Mouse (Mus musculus) gastrocnemius, postnatal 14 days (tissue): ENCODE measurements around the gene Mknk2. TPM values are rescaled to one million over a fixed set of nuclear protein-coding genes. Genes with fewer than 3 reads are reported as not detected.
A peak's percentile ranks its signal among the peaks of the same experiment; 100 is the strongest.
"Not testable (repeated sequence)": the region's sequence is repeated elsewhere in the genome, so short reads cannot be mapped to it uniquely, and the experiment has no call there.

Source experiments
- DNase-seq: peaks from one replicate; pipeline ENCODE4 v3.0.0; 2021; ENCODE audit warnings: mixed read lengths
- intact Hi-C: fragments of 180-260 bp; cut with DNase I; formaldehyde crosslinking; loops from one replicate; pipeline ENCODE4 v1.15.1; 2025; ENCODE audit warnings: low total_unique reads
- total RNA-seq, 2 experiments: library from RNA; stranded (reverse); gene quantifications; 2 replicates each; pipeline ENCODE4 v1.2.3; 2021

Gene Mknk2
- total RNA-seq, 2 experiments from 2014 or later, result 167 to 186 TPM

GRCm38 (mm10) chr10:80656863-80657623, 20.9 kb downstream of the Mknk2 start, which contains the start of gene Btbd2:
Gene Btbd2, minus strand, starts transcription at chr10:80657071.
- intact Hi-C loops, result no loop called here
- DNase-seq, result no peak

DNA sequence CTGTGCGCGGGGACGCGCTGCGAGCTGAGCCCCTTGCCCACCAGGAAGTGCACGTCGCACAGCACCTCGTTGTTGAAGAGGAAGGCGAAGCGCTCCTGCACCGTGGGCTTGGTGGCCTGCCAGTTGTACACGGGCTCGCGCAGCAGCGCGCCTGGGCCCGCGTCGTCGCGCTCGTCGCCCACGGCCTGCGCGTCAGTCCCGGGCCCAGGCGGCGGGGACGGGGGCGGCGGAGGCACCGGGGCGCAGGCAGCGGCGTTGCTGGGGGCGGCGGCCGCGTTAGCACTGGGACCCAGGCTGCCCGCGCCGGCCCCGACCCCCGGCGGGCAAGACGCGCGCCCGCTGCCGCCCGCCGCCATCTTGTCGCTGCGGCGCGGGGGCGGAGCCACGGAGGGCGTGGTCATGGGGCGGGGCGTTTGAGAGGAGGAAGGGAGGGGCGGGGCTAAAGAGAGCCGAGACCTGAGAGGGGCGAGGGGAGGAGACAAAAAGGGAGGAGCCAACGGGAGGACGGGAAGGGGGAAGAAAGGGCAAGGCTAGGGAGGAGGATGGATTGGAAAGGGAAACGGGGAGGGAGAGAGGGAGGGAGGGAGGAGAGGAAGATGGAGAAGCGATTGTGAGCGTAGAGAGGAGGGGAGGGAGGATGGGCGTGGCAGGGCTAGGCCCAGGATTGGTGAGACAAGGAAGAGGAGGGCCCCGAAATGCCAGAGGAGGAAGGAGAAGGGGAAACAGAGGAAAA, 21.6 kb downstream of the Mknk2 start:
- intact Hi-C loops, result no loop called here

GRCm38 (mm10) chr10:80655406-80656129, 22.3 kb downstream of the Mknk2 start:
- intact Hi-C loops, result no loop called here
- DNase-seq, result no peak

More for the DNA sequence above, 21.6 kb downstream of the Mknk2 start:
- peak; percentile 98 for DNase-seq

- intact Hi-C loops, result loop anchor here (5.0 kb wide), 1 partner anchor 37 kb away; no protein-coding TSS in a partner anchor
These were observed 23.0 kb downstream of the Mknk2 start for GRCm38 (mm10) chr10:80654866-80655265.

DNA sequence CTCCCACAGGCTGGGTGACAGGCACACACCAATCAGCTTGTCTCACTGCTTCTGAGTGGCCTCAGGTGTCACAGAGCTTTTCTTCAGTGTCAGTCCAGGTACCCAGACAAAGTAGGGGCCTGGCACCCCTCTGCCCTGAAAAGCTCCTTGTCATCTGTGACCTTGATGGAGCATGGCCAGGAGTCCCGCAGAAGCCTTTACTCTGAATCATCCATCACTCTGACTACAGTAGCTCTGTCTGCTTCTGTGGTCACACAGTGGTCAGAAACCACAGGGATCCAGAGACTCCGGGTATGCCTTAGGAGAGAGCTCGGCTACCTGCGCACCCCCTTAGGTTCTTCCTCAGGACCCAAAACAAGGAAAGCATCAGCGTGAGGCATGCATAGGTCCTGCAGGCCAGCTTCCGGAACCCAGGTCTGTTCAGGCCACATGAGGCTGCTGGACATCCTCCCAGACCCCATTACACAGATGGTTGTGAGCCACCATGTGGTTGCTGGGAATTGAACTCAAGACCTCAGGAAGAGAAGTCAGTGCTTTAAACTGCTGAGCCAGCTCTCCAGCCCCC, 24.7 kb downstream of the Mknk2 start:
- intact Hi-C loops, result loop anchor here (5.0 kb wide), 1 partner anchor 39 kb away; no protein-coding TSS in a partner anchor
- DNase-seq, result no peak

More at GRCm38 (mm10) chr10:80654866-80655265, 23.0 kb downstream of the Mknk2 start:
- no peak for DNase-seq

GRCm38 (mm10) chr10:80650392-80650791, 27.5 kb downstream of the Mknk2 start:
- DNase-seq, result no peak
- intact Hi-C loops, result loop anchor here (5.0 kb wide), 1 partner anchor 42 kb away; no protein-coding TSS in a partner anchor

- intact Hi-C loops, result loop anchor here (5.0 kb wide), 1 partner anchor 42 kb away; no protein-coding TSS in a partner anchor
- not testable (repeated sequence) for DNase-seq
These were observed 28.0 kb downstream of the Mknk2 start for GRCm38 (mm10) chr10:80649910-80650309.

DNA sequence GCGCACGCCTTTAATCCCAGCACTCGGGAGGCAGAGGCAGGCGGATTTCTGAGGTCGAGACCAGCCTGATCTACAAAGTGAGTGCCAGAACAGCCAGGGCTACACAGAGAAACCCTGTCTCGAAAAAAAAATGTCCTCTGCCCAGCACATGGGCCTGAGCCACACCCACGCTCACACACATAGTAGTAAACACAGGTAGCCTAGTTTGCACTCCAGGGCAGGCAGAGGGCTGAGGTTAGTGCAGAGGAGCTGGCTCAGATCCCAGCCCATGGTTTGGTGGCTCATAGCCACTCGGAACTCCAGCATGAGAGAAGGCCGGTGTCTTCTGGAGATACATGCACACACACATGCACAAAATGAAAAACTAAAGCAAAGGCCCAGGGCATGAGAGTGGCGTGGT, 31.0 kb downstream of the Mknk2 start:
- intact Hi-C loops, result no loop called here
- no peak for DNase-seq

- intact Hi-C loops, result no loop called here
- DNase-seq, result no peak
These were observed 42.6 kb downstream of the Mknk2 start for GRCm38 (mm10) chr10:80635345-80635744.

DNA sequence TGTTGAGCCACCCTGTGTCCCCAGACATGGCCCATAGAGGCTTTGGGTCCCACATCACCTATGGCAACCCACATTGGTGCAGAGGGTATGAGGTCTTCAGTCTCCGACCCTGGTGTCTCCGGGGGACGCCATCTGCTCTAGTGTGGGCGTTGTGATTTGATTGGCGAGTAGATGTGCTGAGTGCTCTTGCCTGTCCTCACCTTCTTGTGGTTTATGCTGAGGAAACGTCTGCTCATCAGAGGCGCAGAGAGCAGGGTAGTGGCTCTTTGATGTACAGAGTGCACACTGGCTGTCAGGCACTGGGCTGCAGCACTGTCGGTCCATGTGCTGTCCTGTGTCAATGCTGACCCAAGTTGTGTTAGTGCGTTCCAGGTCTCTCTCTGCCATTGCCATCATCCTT, 49.0 kb downstream of the Mknk2 start:
- DNase-seq, result no peak
- intact Hi-C loops, result no loop called here

- DNase-seq, result peak; percentile 63
- intact Hi-C loops, result no loop called here
These were observed 50.2 kb downstream of the Mknk2 start for GRCm38 (mm10) chr10:80627685-80628084.

DNA sequence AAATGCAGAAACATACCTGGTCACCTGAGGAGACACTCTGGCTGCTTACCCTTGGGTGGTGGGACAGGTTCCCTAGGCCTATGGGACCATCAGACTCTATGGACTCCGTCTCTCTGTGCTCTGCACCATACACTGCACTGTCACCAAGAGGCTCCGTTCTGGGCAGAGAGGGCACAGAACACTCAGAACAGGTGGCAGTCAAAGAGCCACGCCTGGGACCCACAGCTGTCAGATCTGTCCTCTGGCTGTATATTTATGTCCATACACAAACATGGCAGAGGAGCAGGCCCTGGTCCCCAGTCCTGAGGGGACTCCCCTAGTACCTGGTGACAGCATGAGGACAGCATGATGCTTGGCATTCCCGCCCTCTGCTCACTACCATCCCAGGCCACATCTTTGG, 52.1 kb downstream of the Mknk2 start:
- DNase-seq, result no peak
- intact Hi-C loops, result no loop called here

- DNase-seq, result peak; percentile 62
- intact Hi-C loops, result no loop called here
These were observed 54.3 kb downstream of the Mknk2 start for GRCm38 (mm10) chr10:80623457-80624191.

DNA sequence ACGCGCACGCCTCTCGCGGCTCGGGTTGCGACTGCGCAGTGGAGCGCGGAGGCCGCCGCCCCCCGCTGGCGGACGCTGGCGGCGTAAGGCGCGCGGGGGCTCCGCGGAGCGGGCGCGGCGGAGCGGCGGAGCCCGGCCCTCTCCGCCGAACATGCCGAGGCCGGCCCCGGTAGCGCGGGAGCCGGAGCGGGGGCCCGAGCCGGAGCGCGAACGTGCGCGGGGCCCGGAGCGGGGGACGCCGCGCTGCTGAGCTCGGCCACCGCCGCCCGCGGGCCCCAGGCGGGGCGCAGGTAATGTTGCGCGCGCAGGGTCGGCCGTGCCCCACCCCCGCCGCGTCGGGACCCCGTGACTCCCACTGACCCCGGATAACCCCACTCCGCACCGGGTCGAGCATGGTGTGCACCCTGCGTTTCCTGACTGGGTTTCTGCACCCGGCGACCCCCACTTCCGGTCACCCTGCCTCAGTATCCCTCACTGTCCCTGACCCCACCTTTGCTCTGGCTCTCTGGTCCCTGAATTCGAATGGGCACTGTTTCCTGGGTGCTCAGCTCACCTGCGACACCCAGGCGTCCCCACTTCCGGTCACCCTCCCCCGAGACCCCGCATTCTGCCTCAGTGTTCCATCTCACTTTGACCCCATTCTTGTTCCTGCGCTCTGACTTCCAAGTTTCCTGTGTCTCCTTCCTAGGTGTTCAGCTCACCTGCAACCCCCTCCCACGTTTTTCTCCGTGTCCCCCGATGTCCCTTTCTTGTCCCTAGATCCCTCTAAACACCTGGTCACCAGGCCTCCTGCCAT, 55.1 kb downstream of the Mknk2 start, which contains the start of gene Csnk1g2:
Csnk1g2 (plus strand) TSS at position 178 of the 796 bp plus-strand sequence.
- intact Hi-C loops, result no loop called here
- DNase-seq, result peak; percentile 65

DNA sequence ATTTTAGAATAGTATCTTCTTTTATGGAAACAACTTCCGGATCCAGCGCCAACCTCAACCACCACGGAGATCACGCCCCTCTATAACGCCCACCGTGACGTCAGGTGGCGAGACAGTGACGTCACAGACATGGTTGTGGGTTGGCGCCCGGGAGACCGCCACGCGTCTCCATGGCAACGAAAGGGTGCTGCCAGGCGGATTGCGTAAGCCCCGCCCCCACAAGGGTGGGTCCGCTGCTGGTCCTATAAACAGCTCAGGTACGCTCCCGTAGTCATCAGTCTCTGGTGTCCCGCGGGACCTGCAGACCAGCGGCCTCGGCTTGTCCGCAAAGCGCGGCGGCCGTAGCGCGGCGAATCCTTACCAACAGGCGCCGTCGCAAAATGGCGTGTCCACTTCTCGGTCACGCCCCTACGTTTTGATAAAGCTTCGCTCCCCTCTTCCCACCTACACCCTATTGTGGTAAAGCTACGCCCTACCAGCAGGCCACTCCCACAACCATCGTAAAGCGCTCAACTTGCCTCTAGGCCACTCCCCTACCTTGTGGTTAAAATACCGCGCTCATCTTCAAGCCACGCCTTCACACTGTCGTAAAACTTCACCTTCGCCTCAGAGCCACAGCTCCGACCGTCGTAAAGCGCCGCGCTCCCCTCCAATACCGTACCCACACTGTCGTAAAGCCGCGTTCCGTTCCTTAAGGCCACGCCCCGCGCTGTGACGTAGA, 55.8 kb downstream of the Mknk2 start:
- intact Hi-C loops, result no loop called here
- peak; percentile 99 for DNase-seq

GRCm38 (mm10) chr10:80621690-80621939, 56.3 kb downstream of the Mknk2 start:
- intact Hi-C loops, result no loop called here
- DNase-seq, result no peak

DNA sequence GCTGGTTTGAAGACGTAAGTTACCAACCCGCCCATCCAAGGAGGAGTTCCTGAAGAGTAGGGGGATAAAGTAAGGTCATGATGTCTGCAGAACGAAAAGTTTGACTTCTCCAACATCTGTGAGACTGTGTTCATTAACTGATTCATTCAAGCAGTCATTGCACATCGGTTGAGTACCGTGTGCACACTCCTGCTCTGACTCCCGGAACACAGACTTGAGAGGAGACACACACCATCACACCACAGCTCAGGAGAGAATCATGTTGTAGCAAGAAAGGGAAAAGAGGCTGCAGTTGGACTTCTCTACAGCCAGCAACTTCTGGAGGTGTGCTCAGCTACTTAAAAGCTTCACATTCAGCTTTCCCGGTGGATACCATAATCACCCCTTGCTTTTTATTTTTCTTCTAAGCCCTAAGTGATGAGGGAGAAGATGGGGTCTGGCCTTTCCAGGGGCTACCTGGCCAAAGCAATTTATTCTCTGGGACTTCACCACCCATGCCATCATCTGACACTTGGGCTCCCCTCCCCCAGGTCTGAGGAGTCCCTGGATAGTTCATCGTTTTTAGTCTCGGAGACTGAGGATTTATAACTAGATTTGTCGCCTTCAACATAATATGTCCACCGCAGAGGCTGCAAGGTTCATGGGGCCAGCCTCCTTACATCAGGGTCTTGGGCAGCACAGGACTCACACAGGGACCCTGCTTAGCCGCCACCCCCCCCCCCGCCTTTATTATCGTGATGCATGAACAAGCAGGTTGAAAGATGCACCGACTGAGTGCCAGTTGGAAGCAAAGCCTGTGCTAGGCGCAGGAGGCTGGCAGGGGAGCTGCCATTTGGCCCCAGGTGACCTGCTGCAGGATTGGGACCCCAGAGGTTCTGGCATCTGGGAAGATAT, 56.9 kb downstream of the Mknk2 start:
- intact Hi-C loops, result no loop called here

More for the DNA sequence above, 56.9 kb downstream of the Mknk2 start:
- DNase-seq, result no peak
